Mouse (Mus musculus): ENCODE measurements at regions not wholly inside any gene's neighbourhood (a gene's known extent, or its start where the extent isn't known, plus 50 kb on each side); places are given as distances from the start of the nearest gene placed in this dataset.

DNA sequence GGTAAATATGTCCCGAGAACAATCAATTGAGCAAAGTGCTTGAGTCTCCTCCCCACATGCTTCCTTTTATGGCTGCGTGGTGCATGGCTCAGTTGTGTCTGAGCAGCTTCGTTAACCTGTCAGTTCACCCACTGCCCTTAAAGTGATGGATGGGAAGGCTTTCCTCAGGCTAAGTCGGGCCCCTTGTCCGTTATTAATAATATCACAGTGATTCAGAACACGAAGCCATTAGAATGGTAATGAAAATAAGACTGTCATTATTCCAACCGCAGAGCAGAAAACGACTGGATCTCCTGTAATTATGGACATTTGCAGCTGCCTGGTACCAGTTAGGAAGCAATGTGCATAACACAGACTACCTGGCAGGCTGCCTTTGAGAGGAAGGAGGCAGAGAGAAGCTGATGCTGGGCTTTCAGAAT, 375.9 kb downstream of the Med10 start:
- Histone ChIP-seq H3K4me2 (no peak overlapping the region), H3K27me3 (ENCODE audit: control insufficient read depth, insufficient read depth, low read length) (no peaks in the 10 kb centered on the region), H3K4me3 (ENCODE audit: low read depth, low read length) (no peak overlapping the region), H3K36me3 (ENCODE audit: control insufficient read depth, insufficient read depth, low read length) (no peaks in the 10 kb centered on the region), H3K9ac (ENCODE audit: low read depth, low read length) (no peak overlapping the region), H3K9me3 (replicated peaks; ENCODE audit: control insufficient read depth, low read length) (no peaks in the 10 kb centered on the region), H3K27ac (ENCODE audit: low read depth, low read length) (no peak overlapping the region), H3K4me1 (ENCODE audit: control insufficient read depth, insufficient read depth, low read length) (no peaks in the 10 kb centered on the region)
- no peak for ATAC-seq (replicated peaks; ENCODE audit: insufficient number of reproducible peaks, low FRiP score, low TSS enrichment)
- WGBS (ENCODE audit: insufficient replicate concordance): 44% methylated on average over 8 of the region's 8 CpGs

DNA sequence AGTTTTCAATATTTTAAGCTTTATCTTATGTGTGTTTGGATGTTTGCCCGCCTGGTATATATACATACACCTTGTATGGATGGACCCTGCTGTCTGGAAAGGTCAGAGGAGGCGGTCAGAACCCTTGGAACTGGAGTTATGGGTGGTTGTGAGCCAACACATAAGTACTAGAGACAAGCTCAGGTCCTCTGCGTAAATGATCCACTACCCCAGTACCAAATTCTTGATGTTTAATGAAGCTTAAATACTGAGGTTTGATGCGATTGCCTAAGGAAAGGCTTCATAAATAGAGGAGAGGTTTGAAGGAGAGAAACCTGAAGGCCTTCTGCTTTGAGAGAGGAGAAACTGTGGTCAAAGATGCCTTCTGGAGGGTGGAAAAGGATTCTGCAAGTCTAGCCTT, 388.8 kb downstream of the Med10 start:
- Histone ChIP-seq H3K4me1 (ENCODE audit: control insufficient read depth, insufficient read depth, low read length) (no peaks in the 10 kb centered on the region), H3K36me3 (ENCODE audit: control insufficient read depth, insufficient read depth, low read length) (no peaks in the 10 kb centered on the region), H3K27me3 (ENCODE audit: control insufficient read depth, insufficient read depth, low read length) (no peaks in the 10 kb centered on the region), H3K4me2 (no peak overlapping the region), H3K9ac (ENCODE audit: low read depth, low read length) (no peak overlapping the region), H3K9me3 (replicated peaks; ENCODE audit: control insufficient read depth, low read length) (no peaks in the 10 kb centered on the region), H3K4me3 (ENCODE audit: low read depth, low read length) (no peak overlapping the region), H3K27ac (ENCODE audit: low read depth, low read length) (no peak overlapping the region)
- 76% methylated on average over 4 of the region's 4 CpGs for WGBS (ENCODE audit: insufficient replicate concordance)
- no peak for ATAC-seq (replicated peaks; ENCODE audit: insufficient number of reproducible peaks, low FRiP score, low TSS enrichment)

DNA sequence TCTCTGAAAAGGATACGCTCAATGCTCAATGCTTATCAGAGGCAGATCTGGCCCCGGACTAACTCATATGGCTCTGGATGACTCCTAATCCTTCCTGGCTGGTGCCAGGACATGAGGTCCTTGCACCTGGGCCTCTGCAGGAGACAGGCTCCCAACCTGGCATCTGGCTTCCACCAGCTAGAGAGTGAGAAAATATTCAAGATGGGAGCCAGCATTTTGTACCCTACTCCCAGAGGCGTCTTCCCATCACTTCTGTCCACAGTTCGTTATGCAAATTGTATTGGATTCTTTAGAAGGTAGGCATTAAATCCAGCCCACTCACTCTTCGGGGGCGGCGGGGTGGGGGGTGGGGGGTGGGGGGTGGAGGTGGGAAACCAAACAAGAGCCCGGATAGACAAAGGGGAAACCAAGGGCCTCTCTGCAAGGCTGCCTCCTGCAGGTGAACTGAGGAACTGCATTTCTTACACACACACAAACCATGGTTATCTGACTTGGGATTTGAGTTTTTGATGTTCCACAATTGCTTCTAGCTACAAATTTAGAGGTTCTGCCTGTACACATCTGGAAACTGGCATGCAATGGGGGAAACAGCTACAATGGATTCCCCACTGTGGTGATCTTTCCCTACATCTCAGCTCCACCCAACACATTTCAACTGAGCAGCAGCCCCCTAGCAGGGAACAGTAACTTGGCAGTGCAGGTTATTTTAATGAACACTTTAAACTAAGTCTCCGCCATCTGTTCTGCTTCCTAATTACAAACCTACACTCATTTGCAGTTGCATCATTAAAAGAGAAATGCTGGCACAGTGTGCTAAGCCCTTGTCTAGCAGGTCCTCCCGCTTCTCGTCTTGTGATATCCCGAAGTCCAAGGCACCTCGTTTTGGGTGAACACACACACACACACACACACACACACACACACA, 390.2 kb downstream of the Med10 start:
- H3K9ac ChIP-seq (ENCODE audit: low read depth, low read length): no peak overlapping the region
- WGBS (ENCODE audit: insufficient replicate concordance): 82% methylated on average over 13 of the region's 13 CpGs
- no peak for ATAC-seq (replicated peaks; ENCODE audit: insufficient number of reproducible peaks, low FRiP score, low TSS enrichment)

DNA sequence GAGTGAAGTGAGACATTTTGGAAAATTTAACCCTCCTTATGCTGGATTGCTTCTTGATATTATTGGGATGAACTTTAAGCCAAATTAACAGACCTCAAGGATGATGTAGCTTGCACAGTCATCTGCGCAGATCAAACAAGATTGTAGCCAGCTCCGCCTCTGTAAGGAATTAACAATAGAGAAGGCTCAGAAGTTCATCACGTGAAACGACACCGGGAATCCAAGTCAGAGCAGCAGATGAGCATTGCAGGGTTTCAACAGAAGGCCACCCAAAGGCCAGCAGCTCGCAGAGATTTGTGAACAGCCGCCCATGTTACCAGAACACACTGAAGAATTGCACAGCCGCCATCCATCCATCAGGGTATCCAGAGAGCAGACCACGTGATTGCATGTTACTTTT, 391.1 kb downstream of the Med10 start:
- 82% methylated on average over 9 of the region's 9 CpGs for WGBS (ENCODE audit: insufficient replicate concordance)
- ATAC-seq (replicated peaks; ENCODE audit: insufficient number of reproducible peaks, low FRiP score, low TSS enrichment): no peak
- no peaks in the 10 kb centered on the region for H3K4me1 ChIP-seq (ENCODE audit: control insufficient read depth, insufficient read depth, low read length)

More for the DNA sequence above, 390.2 kb downstream of the Med10 start:
- Histone ChIP-seq H3K4me3 (ENCODE audit: low read depth, low read length) (no peak overlapping the region), H3K27me3 (ENCODE audit: control insufficient read depth, insufficient read depth, low read length) (no peaks in the 10 kb centered on the region), H3K9me3 (replicated peaks; ENCODE audit: control insufficient read depth, low read length) (no peaks in the 10 kb centered on the region), H3K4me2 (no peak overlapping the region), H3K27ac (ENCODE audit: low read depth, low read length) (no peak overlapping the region), H3K36me3 (ENCODE audit: control insufficient read depth, insufficient read depth, low read length) (no peaks in the 10 kb centered on the region), H3K4me1 (ENCODE audit: control insufficient read depth, insufficient read depth, low read length) (no peaks in the 10 kb centered on the region)

DNA sequence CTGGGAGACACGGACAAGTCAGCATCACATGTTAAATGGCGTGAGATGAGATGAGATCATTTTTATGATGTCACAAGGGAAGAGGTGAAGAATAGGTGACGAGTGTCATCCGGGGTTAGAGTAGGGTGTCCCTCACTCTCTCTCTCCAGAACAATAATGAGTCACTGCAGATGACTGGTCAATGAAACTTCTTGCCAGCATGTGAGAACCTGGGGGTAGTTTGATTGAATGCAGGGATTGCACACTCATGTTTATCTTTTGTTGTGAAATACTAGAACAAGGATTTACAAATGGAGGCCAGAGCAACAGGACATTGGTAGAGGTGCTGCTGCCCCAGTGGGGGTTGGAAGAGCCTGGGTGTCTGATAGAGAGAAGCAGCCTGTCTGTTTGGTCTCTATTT, 393.7 kb downstream of the Med10 start:
- no peak overlapping the region for H3K9ac ChIP-seq (ENCODE audit: low read depth, low read length)
- H3K27me3 ChIP-seq (ENCODE audit: control insufficient read depth, insufficient read depth, low read length): no peaks in the 10 kb centered on the region
- no peaks in the 10 kb centered on the region for H3K9me3 ChIP-seq (replicated peaks; ENCODE audit: control insufficient read depth, low read length)
- no peaks in the 10 kb centered on the region for H3K36me3 ChIP-seq (ENCODE audit: control insufficient read depth, insufficient read depth, low read length)
- no peak for ATAC-seq (replicated peaks; ENCODE audit: insufficient number of reproducible peaks, low FRiP score, low TSS enrichment)
- no peak overlapping the region for H3K4me2 ChIP-seq
- H3K27ac ChIP-seq (ENCODE audit: low read depth, low read length): no peak overlapping the region
- H3K4me1 ChIP-seq (ENCODE audit: control insufficient read depth, insufficient read depth, low read length): no peaks in the 10 kb centered on the region
- H3K4me3 ChIP-seq (ENCODE audit: low read depth, low read length): no peak overlapping the region
- WGBS (ENCODE audit: insufficient replicate concordance): 60% methylated on average over 4 of the region's 4 CpGs

More for the DNA sequence above, 391.1 kb downstream of the Med10 start:
- H3K27me3 ChIP-seq (ENCODE audit: control insufficient read depth, insufficient read depth, low read length): no peaks in the 10 kb centered on the region
- no peak overlapping the region for H3K9ac ChIP-seq (ENCODE audit: low read depth, low read length)
- H3K4me3 ChIP-seq (ENCODE audit: low read depth, low read length): no peak overlapping the region
- H3K36me3 ChIP-seq (ENCODE audit: control insufficient read depth, insufficient read depth, low read length): no peaks in the 10 kb centered on the region
- no peak overlapping the region for H3K4me2 ChIP-seq
- no peaks in the 10 kb centered on the region for H3K9me3 ChIP-seq (replicated peaks; ENCODE audit: control insufficient read depth, low read length)
- no peak overlapping the region for H3K27ac ChIP-seq (ENCODE audit: low read depth, low read length)

GRCm38 (mm10) chr13:70198638-70199037, 396.4 kb downstream of the Med10 start:
- Histone ChIP-seq H3K9ac (ENCODE audit: low read depth, low read length) (no peak overlapping the region), H3K9me3 (replicated peaks; ENCODE audit: control insufficient read depth, low read length) (no peaks in the 10 kb centered on the region), H3K27me3 (ENCODE audit: control insufficient read depth, insufficient read depth, low read length) (no peaks in the 10 kb centered on the region), H3K4me1 (ENCODE audit: control insufficient read depth, insufficient read depth, low read length) (no peaks in the 10 kb centered on the region), H3K4me2 (no peak overlapping the region), H3K27ac (ENCODE audit: low read depth, low read length) (no peak overlapping the region), H3K4me3 (ENCODE audit: low read depth, low read length) (no peak overlapping the region), H3K36me3 (ENCODE audit: control insufficient read depth, insufficient read depth, low read length) (no peaks in the 10 kb centered on the region)
- ATAC-seq (replicated peaks; ENCODE audit: insufficient number of reproducible peaks, low FRiP score, low TSS enrichment): no peak
- WGBS (ENCODE audit: insufficient replicate concordance): 88% methylated on average over 4 of the region's 4 CpGs

- Histone ChIP-seq H3K4me3 (ENCODE audit: low read depth, low read length) (no peak overlapping the region), H3K9me3 (replicated peaks; ENCODE audit: control insufficient read depth, low read length) (no peaks in the 10 kb centered on the region), H3K9ac (ENCODE audit: low read depth, low read length) (no peak overlapping the region), H3K4me1 (ENCODE audit: control insufficient read depth, insufficient read depth, low read length) (no peaks in the 10 kb centered on the region), H3K27me3 (ENCODE audit: control insufficient read depth, insufficient read depth, low read length) (no peaks in the 10 kb centered on the region), H3K4me2 (no peak overlapping the region), H3K27ac (ENCODE audit: low read depth, low read length) (no peak overlapping the region), H3K36me3 (ENCODE audit: control insufficient read depth, insufficient read depth, low read length) (no peaks in the 10 kb centered on the region)
- no peak for ATAC-seq (replicated peaks; ENCODE audit: insufficient number of reproducible peaks, low FRiP score, low TSS enrichment)
- WGBS (ENCODE audit: insufficient replicate concordance): 58% methylated on average over 1 of the region's 1 CpGs
Measured at GRCm38 (mm10) chr13:70199087-70199486, 396.9 kb downstream of the Med10 start.

GRCm38 (mm10) chr13:70205334-70205733, 403.1 kb downstream of the Med10 start:
- no peak overlapping the region for H3K4me3 ChIP-seq (ENCODE audit: low read depth, low read length)

DNA sequence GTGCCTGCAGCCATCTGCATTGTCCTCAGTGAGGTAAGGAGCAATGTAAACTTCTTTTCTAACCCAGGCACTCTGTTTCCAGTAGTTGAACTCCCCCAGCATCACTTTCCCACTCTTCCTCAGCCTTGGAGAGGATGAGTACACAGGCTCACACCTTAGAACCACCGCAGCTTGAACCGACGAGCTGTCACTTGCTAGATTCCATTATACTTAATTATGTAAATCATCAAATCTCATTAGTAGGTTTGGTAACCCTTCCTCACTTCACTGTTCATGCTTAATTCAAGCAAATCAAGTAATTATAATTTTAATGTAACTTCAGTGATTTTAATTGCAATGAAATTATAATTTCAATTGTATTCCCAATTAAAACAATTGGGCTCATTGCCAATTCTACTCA, 408.0 kb downstream of the Med10 start:
- no peak overlapping the region for H3K27ac ChIP-seq (ENCODE audit: low read depth, low read length)
- H3K36me3 ChIP-seq (ENCODE audit: control insufficient read depth, insufficient read depth, low read length): no peaks in the 10 kb centered on the region
- 54% methylated on average over 3 of the region's 3 CpGs for WGBS (ENCODE audit: insufficient replicate concordance)
- ATAC-seq (replicated peaks; ENCODE audit: insufficient number of reproducible peaks, low FRiP score, low TSS enrichment): no peak
- H3K4me3 ChIP-seq (ENCODE audit: low read depth, low read length): no peak overlapping the region
- H3K27me3 ChIP-seq (ENCODE audit: control insufficient read depth, insufficient read depth, low read length): no peaks in the 10 kb centered on the region
- no peak overlapping the region for H3K9ac ChIP-seq (ENCODE audit: low read depth, low read length)
- no peak overlapping the region for H3K4me2 ChIP-seq
- H3K9me3 ChIP-seq (replicated peaks; ENCODE audit: control insufficient read depth, low read length): no peaks in the 10 kb centered on the region
- H3K4me1 ChIP-seq (ENCODE audit: control insufficient read depth, insufficient read depth, low read length): no peaks in the 10 kb centered on the region

More at GRCm38 (mm10) chr13:70205334-70205733, 403.1 kb downstream of the Med10 start:
- Histone ChIP-seq H3K9ac (ENCODE audit: low read depth, low read length) (no peak overlapping the region), H3K4me2 (no peak overlapping the region), H3K4me1 (ENCODE audit: control insufficient read depth, insufficient read depth, low read length) (no peaks in the 10 kb centered on the region), H3K9me3 (replicated peaks; ENCODE audit: control insufficient read depth, low read length) (no peaks in the 10 kb centered on the region), H3K27ac (ENCODE audit: low read depth, low read length) (no peak overlapping the region), H3K27me3 (ENCODE audit: control insufficient read depth, insufficient read depth, low read length) (no peaks in the 10 kb centered on the region), H3K36me3 (ENCODE audit: control insufficient read depth, insufficient read depth, low read length) (no peaks in the 10 kb centered on the region)
- 64% methylated on average over 7 of the region's 7 CpGs for WGBS (ENCODE audit: insufficient replicate concordance)
- no peak for ATAC-seq (replicated peaks; ENCODE audit: insufficient number of reproducible peaks, low FRiP score, low TSS enrichment)

Measured in heart, embryonic 11.5 days (tissue).